Mouse (Mus musculus) liver, embryonic 14.5 days (tissue): ENCODE data around the gene Gramd4. TPM values are rescaled to one million over a fixed set of nuclear protein-coding genes. Genes with fewer than 3 reads are reported as not detected.

Experiments
- ATAC-seq: fragments of 200-750 bp; cut with Nextera tagmentation; 2 replicates; pipeline ENCODE4 v1.8.0; 2017; ENCODE audit warnings: moderate number of reproducible peaks, mild to moderate bottlenecking, moderate library complexity; ENCODE audit not compliant: insufficient read depth
- DNase-seq, 3 experiments: peaks; one replicate each; pipeline ENCODE4 v3.0.0-alpha.2; 2012 to 2013; ENCODE audit warnings: low read depth in 3 of 3, low spot score in 3 of 3
- H3K27ac ChIP-seq: fragments of 300-500 bp; sonication (generic); 2 replicates; pipeline ENCODE4 v1.5.1; 2014; ENCODE audit warnings: moderate library complexity, mild to moderate bottlenecking, control low read depth, inconsistent platforms
- H3K27me3 ChIP-seq: fragments of 300-500 bp; sonication (generic); 2 replicates; pipeline ENCODE4 v1.6.1; 2014; ENCODE audit warnings: mild to moderate bottlenecking, low read length, moderate library complexity; ENCODE audit not compliant: control insufficient read depth, insufficient read depth
- H3K36me3 ChIP-seq: fragments of 300-500 bp; sonication (generic); replicated peaks from 2 replicates; pipeline ENCODE4 v1.6.1; 2014; ENCODE audit warnings: low read depth; ENCODE audit not compliant: control insufficient read depth, insufficient read depth
- H3K4me1 ChIP-seq, 2 experiments: fragments of 200-500 bp in 1 of 2; fragments of 300-500 bp in 1 of 2; sonication (generic) in 1 of 2; replicated peaks; 2 replicates each; pipeline ENCODE4 v1.6.1; 2012 to 2014; ENCODE audit warnings: antibody characterized with exemption in 1 of 2, inconsistent platforms in 1 of 2, low read length in 1 of 2; ENCODE audit not compliant: control insufficient read depth in 2 of 2, insufficient read depth in 2 of 2
- H3K4me2 ChIP-seq: fragments of 300-500 bp; sonication (generic); 2 replicates; pipeline ENCODE4 v1.6.1; 2014; ENCODE audit warnings: low read depth, mild to moderate bottlenecking, control low read depth, moderate library complexity
- H3K4me3 ChIP-seq, 2 experiments: fragments of 200-500 bp in 1 of 2; fragments of 300-500 bp in 1 of 2; sonication (generic) in 1 of 2; 2 replicates each; pipeline ENCODE4 v1.5.1; 2012 to 2014; ENCODE audit warnings: low read depth in 2 of 2, low read length in 2 of 2, mild to moderate bottlenecking in 2 of 2, control low read depth in 1 of 2, inconsistent platforms in 1 of 2, moderate library complexity in 1 of 2; ENCODE audit not compliant: insufficient read depth in 1 of 2
- H3K9ac ChIP-seq: fragments of 300-500 bp; sonication (generic); replicated peaks from 2 replicates; pipeline ENCODE4 v1.6.1; 2014; ENCODE audit warnings: mild to moderate bottlenecking, control low read depth, moderate library complexity
- H3K9me3 ChIP-seq: fragments of 300-500 bp; sonication (generic); 2 replicates; pipeline ENCODE4 v1.6.1; 2016; ENCODE audit warnings: low read length, mixed read lengths; ENCODE audit not compliant: control insufficient read depth
- CTCF ChIP-seq: IDR thresholded peaks from 2 replicates; pipeline ENCODE4 v1.5.1; 2016; ENCODE audit warnings: antibody characterized with exemption, low read depth, control low read depth
- EP300 ChIP-seq: IDR thresholded peaks from 2 replicates; pipeline ENCODE4 v1.6.1; 2016; ENCODE audit warnings: antibody characterized with exemption, low read depth
- WGBS: fragments of 180-500 bp; shearing (Covaris S2); extraction: QIAGEN DNeasy Blood & Tissue Kit; methylation state at CpG from one replicate; pipeline ENCODE4 v1.1.7; 2014; ENCODE audit not compliant: insufficient replicate concordance; 5-methylcytosine and 5-hydroxymethylcytosine counted together
- polyA plus RNA-seq, 2 experiments: library from polyadenylated mRNA; depleted of rRNA in 1 of 2; stranded (reverse) in 1 of 2; unstranded in 1 of 2; fragments of >200 nt; fragmentation: Nextera tagmentation in 1 of 2; extraction: Ambion mirVana in 1 of 2; gene quantifications; 2 replicates each; pipeline versions ENCODE4 v1.2.1 to v1.2.3; 2012 to 2014

Gramd4 gene
- polyA plus RNA-seq, 2 experiments, result 2.5 to 7.5 TPM

- H3K36me3 ChIP-seq, result no peaks in the 10 kb centered on the region
- H3K9me3 ChIP-seq, result no peaks in the 10 kb centered on the region
- no peak overlapping the region for H3K9ac ChIP-seq
- TF ChIP-seq CTCF (no peak), EP300 (no peak)
- H3K27ac ChIP-seq, result no peak overlapping the region
- ATAC-seq (no peak), DNase-seq (no peak)
- H3K4me1 ChIP-seq, result peaks cover 0 to 3% of the 10 kb centered on the region in 2 experiments; a peak in 2 of 4 replicates
- no peak overlapping the region for H3K4me2 ChIP-seq
- no peak overlapping the region for H3K4me3 ChIP-seq
- 35% methylated on average over 3 of the region's 3 CpGs for WGBS
- H3K27me3 ChIP-seq, result no peaks in the 10 kb centered on the region
Measured at GRCm38 (mm10) chr15:86172124-86172523, 114.6 kb downstream of the Gramd4 start.

DNA sequence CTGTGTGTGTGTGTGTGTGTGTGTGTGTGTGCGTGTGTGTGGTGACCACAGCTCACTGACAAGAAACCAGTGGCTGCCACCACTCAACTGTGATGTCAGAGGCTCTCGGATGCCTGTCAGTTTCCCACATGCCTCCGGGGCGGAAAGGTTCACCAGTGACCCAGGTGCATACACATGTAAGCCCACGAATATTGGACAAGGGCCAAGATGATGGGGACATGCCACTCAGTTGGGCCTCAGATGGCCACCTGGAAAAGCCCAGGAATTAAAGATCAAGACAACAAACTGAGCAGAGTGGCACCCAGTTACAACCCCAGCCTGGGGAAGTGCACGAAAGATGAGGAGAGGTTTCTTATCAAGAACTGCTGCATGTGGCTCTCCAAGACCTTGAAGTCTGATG, 115.0 kb downstream of the Gramd4 start:
- TF ChIP-seq EP300, result no peak
- WGBS, result 38% methylated on average over 6 of the region's 6 CpGs
- no peaks in the 10 kb centered on the region for H3K36me3 ChIP-seq
- no peak overlapping the region for H3K4me2 ChIP-seq
- no peaks in the 10 kb centered on the region for H3K27me3 ChIP-seq
- no peak overlapping the region for H3K4me3 ChIP-seq
- peaks cover 0 to 3% of the 10 kb centered on the region in 2 experiments; a peak in 2 of 4 replicates for H3K4me1 ChIP-seq
- DNase-seq (no peak), ATAC-seq (no peak)
- no peak overlapping the region for H3K27ac ChIP-seq
- H3K9me3 ChIP-seq, result no peaks in the 10 kb centered on the region
- no peak overlapping the region for H3K9ac ChIP-seq

- no peak for ATAC-seq
Measured at GRCm38 (mm10) chr15:86173136-86173985, 115.9 kb downstream of the Gramd4 start.

DNA sequence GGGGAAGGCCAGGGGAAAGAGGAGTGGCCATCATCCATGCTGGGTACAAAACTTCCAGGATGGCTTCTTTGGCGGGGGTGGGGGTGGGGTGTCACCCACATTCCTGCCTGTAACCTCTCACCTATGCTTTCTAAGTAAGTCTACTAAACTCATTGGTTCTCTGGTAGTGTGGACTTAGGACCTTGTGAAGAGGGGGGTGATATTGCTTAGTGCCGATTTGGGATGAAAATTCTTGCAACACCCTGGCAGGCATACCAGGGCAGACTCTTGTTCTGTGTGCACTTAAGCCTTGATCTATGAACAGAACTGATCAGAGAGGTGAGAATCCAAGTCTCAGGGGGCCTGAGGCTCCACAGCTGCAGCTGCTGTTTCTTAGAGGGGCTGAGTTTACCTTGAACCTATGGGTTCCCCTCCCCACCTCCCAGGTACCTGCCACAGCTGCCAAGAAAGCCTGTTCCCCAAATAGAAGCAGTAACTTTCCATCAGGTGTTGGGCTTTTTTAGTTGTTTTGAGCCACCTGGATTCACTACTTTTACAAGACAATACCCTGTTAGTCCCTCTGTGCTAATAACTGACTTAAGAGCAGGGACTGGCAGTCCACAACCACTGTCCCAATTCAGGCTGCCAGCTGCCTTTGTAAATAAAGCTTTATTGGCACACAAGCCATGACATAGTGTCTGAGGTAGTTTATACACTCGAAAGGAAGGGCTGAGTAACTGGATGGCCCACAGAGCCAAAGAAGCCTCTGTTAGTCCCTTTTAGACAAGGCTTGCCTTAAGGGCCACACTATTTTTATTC, 118.0 kb downstream of the Gramd4 start:
- H3K4me1 ChIP-seq, result peaks cover 0 to 3% of the 10 kb centered on the region in 2 experiments; a peak in 2 of 4 replicates
- ATAC-seq, result 0 out of 2 replicates have a peak, but pooled peaks have one; percentile 15
- 50% methylated on average over 3 of the region's 3 CpGs for WGBS
- no peaks in the 10 kb centered on the region for H3K27me3 ChIP-seq
- no peaks in the 10 kb centered on the region for H3K9me3 ChIP-seq
- H3K9ac ChIP-seq, result no peak overlapping the region
- H3K4me2 ChIP-seq, result no peak overlapping the region
- H3K4me3 ChIP-seq, result no peak overlapping the region
- no peaks in the 10 kb centered on the region for H3K36me3 ChIP-seq
- TF ChIP-seq CTCF (no peak), EP300 (no peak)
- no peak for DNase-seq
- H3K27ac ChIP-seq, result no peak overlapping the region

More at GRCm38 (mm10) chr15:86173136-86173985, 115.9 kb downstream of the Gramd4 start:
- no peak overlapping the region for H3K4me2 ChIP-seq
- no peak for TF ChIP-seq CTCF
- no peak for TF ChIP-seq EP300
- no peaks in the 10 kb centered on the region for H3K27me3 ChIP-seq
- H3K4me1 ChIP-seq, result peaks cover 0 to 3% of the 10 kb centered on the region in 2 experiments; a peak in 2 of 4 replicates
- H3K27ac ChIP-seq, result no peak overlapping the region
- DNase-seq, result no peak
- 31% methylated on average over 16 of the region's 16 CpGs for WGBS
- H3K9ac ChIP-seq, result no peak overlapping the region
- H3K4me3 ChIP-seq, result no peak overlapping the region
- no peaks in the 10 kb centered on the region for H3K9me3 ChIP-seq
- no peaks in the 10 kb centered on the region for H3K36me3 ChIP-seq

DNA sequence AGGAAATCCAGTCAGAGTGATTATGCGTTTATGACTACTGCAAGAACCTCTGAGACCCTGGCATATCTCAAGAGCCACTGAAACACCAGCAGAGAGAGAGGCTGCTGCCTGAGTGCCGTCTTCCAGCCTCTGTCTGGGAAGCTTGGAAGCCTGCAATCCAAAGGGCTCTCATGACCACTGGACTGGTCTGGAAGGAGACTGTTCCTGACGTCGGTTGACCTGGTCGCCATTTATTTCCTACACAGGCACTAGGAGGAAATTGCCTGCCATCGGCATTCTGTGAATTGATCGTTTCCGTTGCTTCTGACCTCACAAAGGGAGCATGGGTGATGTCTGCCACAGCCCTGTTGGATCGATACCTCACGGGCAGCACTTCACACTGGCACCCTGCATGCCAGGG, 118.7 kb downstream of the Gramd4 start:
- Histone ChIP-seq H3K4me3 (no peak overlapping the region), H3K4me2 (no peak overlapping the region), H3K27ac (no peak overlapping the region), H3K9ac (no peak overlapping the region), H3K27me3 (no peaks in the 10 kb centered on the region), H3K9me3 (no peaks in the 10 kb centered on the region), H3K4me1 (peaks cover 0 to 3% of the 10 kb centered on the region in 2 experiments; a peak in 2 of 4 replicates), H3K36me3 (no peaks in the 10 kb centered on the region)
- DNase-seq (no peak), ATAC-seq (no peak)
- WGBS, result 66% methylated on average over 10 of the region's 10 CpGs
- no peak for TF ChIP-seq CTCF
- TF ChIP-seq EP300, result no peak
